In the genomic region with DNA sequence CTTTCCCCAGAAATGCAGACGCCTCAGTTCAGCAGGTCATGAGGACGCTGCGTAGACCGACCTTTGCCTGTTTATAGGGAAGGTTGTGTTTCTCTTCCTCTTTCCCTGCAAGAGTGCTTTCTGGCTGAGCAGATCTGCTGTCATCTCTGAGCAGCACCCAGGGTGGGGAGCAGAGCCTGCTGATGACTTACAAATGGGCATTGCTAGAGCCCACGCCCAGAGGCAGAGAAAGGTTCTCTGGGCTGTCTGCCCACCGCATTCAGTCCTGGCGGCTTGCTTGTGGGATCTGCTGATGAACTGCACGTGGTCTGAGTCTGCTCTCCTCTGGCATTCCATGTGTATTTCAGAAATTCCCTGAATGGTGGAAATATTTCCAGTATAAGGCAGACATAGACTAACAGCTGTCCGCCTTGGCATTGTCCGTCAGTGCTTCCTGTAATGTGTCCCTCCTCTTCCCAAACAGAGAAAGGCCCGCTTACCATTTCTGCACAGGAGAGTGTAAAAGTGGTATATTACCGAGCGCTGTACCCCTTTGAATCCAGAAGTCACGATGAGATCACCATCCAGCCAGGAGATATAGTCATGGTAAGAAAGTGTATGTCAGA, we compare ENCODE assay signal across 9 mouse cellular contexts.
A peak's percentile ranks its signal among the peaks of the same experiment; 100 is the strongest.
DNase-seq lines count a peak whose midpoint lies in the region; ATAC-seq and TF ChIP-seq lines count a peak whose summit lies in the region.
"Had no signal": no experiment of that assay in that cellular context is flagged by ENCODE, and none has a peak within 500 bp of the region (broad histone marks: within the 10 kb centered on the region; RNA-seq: fewer than 3 reads in every experiment).

No protein-coding gene starts in this region.

- TF ChIP-seq CTCF in bone marrow macrophage, adult 2 months (IDR thresholded peaks at IDR 0.05; ENCODE audit: low read depth, low read length) = no peak

- H3K4me1 ChIP-seq in kidney, embryonic 14.5 days (ENCODE audit: control insufficient read depth, insufficient read depth, low read length) = peaks cover 19% of the 10 kb centered on the region; the same call in 1 of the 2 replicates
- H3K4me1 ChIP-seq in bone marrow macrophage, adult 2 months (ENCODE audit: control insufficient read depth, insufficient read depth, low read length) = peaks cover 50% of the 10 kb centered on the region

- peaks cover 15% of the 10 kb centered on the region; the same call in 1 of the 2 replicates for H3K36me3 ChIP-seq in kidney, embryonic 14.5 days (ENCODE audit: control insufficient read depth, insufficient read depth, low read length)
- peaks cover 21% of the 10 kb centered on the region for H3K36me3 ChIP-seq in macrophage (ENCODE audit: inconsistent target)

- no peak overlapping the region for H3K4me3 ChIP-seq in kidney, embryonic 14.5 days (ENCODE audit: low read length)
- H3K4me3 ChIP-seq in bone marrow macrophage, adult 2 months (ENCODE audit: insufficient read depth, low read length) = no peak overlapping the region
- H3K4me3 ChIP-seq in macrophage (ENCODE audit: inconsistent target) = no peak overlapping the region

- H3K27me3 ChIP-seq in kidney, embryonic 14.5 days (ENCODE audit: control insufficient read depth, insufficient read depth, low read length) = no peaks in the 10 kb centered on the region

- TF ChIP-seq POLR2A in bone marrow macrophage, adult 2 months (IDR thresholded peaks at IDR 0.05; ENCODE audit: borderline replicate concordance, low read depth, low read length) = no peak

- H3K9me3 ChIP-seq in kidney, embryonic 14.5 days (ENCODE audit: control insufficient read depth, low read length) = no peaks in the 10 kb centered on the region

- no peak overlapping the region for H3K4me2 ChIP-seq in kidney, embryonic 14.5 days (replicated peaks; ENCODE audit: low read depth, low read length)

- no peak for ATAC-seq in kidney, embryonic 14.5 days (ENCODE audit: low FRiP score, low TSS enrichment)

- H3K79me2 ChIP-seq in macrophage (ENCODE audit: inconsistent target) = no peaks in the 10 kb centered on the region; the same call in 1 of the 2 replicates

- DNase-seq in kidney, postnatal 10 days = peak; percentile 33
- peak; percentile 57 to 63 for DNase-seq in heart, adult 9 months (ENCODE audit: low spot score in 2 of 2)
- DNase-seq in layer of hippocampus, adult 11-12 months (ENCODE audit: low spot score) = no peak
- DNase-seq in frontal cortex, postnatal 10 days (ENCODE audit: low spot score in 2 of 2) = no peak
- no peak for DNase-seq in urinary bladder, postnatal 10 days (ENCODE audit: low spot score)
- DNase-seq: kidney, postnatal 14 days had no signal

- H3K27ac ChIP-seq in kidney, embryonic 14.5 days (ENCODE audit: low read depth, low read length) = no peak overlapping the region
- peak overlapping the region; percentile 85 for H3K27ac ChIP-seq in bone marrow macrophage, adult 2 months (ENCODE audit: insufficient read depth, low read depth, low read length)
- H3K27ac ChIP-seq in macrophage = peak overlapping the region; percentile 92

- no peak overlapping the region for H3K9ac ChIP-seq in kidney, embryonic 14.5 days (ENCODE audit: low read depth, low read length)

- 74% methylated on average over 14 of the region's 14 CpGs for WGBS in kidney, embryonic 14.5 days
- 63% methylated on average over 14 of the region's 14 CpGs for WGBS in macrophage (ENCODE audit: missing documents)

Comparison
In these comparisons a context has a peak if more than half of its experiments do, and no peak if none do; other contexts are left out.
1. DNase-seq: peak in kidney, postnatal 10 days (single experiment) and heart, adult 9 months (2 of 2); none in layer of hippocampus, adult 11-12 months (single experiment), frontal cortex, postnatal 10 days (0 of 2) and urinary bladder, postnatal 10 days (single experiment).